Mouse (Mus musculus) liver, embryonic 13.5 days (tissue): ENCODE data around the gene Slpi. TPM values are rescaled to one million over a fixed set of nuclear protein-coding genes. Genes with fewer than 3 reads are reported as not detected.

ENCODE experiments used
- ATAC-seq: fragments of 200-750 bp; cut with Nextera tagmentation; 2 replicates; pipeline ENCODE4 v1.8.0; 2017; ENCODE audit warnings: low read depth, mild to moderate bottlenecking, moderate number of reproducible peaks, moderate library complexity
- DNase-seq: peaks from one replicate; pipeline ENCODE4 v3.0.0; 2022
- H3K27ac ChIP-seq: fragments of 300-500 bp; sonication (generic); 2 replicates; pipeline ENCODE4 v1.5.1; 2015; ENCODE audit warnings: moderate library complexity, mild to moderate bottlenecking, inconsistent platforms
- H3K27me3 ChIP-seq: fragments of 300-500 bp; sonication (generic); 2 replicates; pipeline ENCODE4 v1.6.1; 2015; ENCODE audit warnings: mild to moderate bottlenecking, inconsistent platforms
- H3K36me3 ChIP-seq: fragments of 300-500 bp; sonication (generic); 2 replicates; pipeline ENCODE4 v1.6.1; 2015; ENCODE audit warnings: mild to moderate bottlenecking, inconsistent platforms
- H3K4me1 ChIP-seq: fragments of 300-500 bp; sonication (generic); replicated peaks from 2 replicates; pipeline ENCODE4 v1.6.1; 2015; ENCODE audit warnings: inconsistent platforms
- H3K4me2 ChIP-seq: fragments of 300-500 bp; sonication (generic); 2 replicates; pipeline ENCODE4 v1.6.1; 2015; ENCODE audit warnings: inconsistent platforms, mild to moderate bottlenecking, moderate library complexity
- H3K4me3 ChIP-seq: fragments of 300-500 bp; sonication (generic); replicated peaks from 2 replicates; pipeline ENCODE4 v1.5.1; 2015; ENCODE audit warnings: mild to moderate bottlenecking, inconsistent platforms
- H3K9ac ChIP-seq: fragments of 300-500 bp; sonication (generic); 2 replicates; pipeline ENCODE4 v1.6.1; 2015; ENCODE audit warnings: mild to moderate bottlenecking, inconsistent platforms
- H3K9me3 ChIP-seq: fragments of 300-500 bp; sonication (generic); replicated peaks from 2 replicates; pipeline ENCODE4 v1.6.1; 2016; ENCODE audit warnings: inconsistent platforms
- WGBS: fragments of 180-500 bp; shearing (Covaris S2); methylation state at CpG from one replicate; pipeline ENCODE4 v1.1.7; 2015; ENCODE audit not compliant: insufficient replicate concordance; 5-methylcytosine and 5-hydroxymethylcytosine counted together
- polyA plus RNA-seq: library from polyadenylated mRNA; unstranded; fragments of >200 nt; fragmentation: Nextera tagmentation; extraction: Ambion mirVana; gene quantifications from 2 replicates; pipeline ENCODE4 v1.2.1, GENCODE M21; 2015

Gene Slpi
- polyA plus RNA-seq = 16.6 and 20.5 TPM in 2 replicates

GRCm38 (mm10) chr2:164389020-164389419, at the start of gene Slpi:
TSS of gene Slpi (minus strand) at chr2:164389095.
- H3K4me2 ChIP-seq = peak within 1 kb of the TSS; percentile 58
- WGBS = 2% methylated on average over 17 of the region's 17 CpGs
- H3K9ac ChIP-seq = peak within 1 kb of the TSS; percentile 39; the same call in 1 of the 2 replicates
- no peak for ATAC-seq
- peaks cover 49% of the 10 kb centered on the region for H3K27me3 ChIP-seq
- H3K36me3 ChIP-seq = no peaks in the 10 kb centered on the region
- peak within 1 kb of the TSS; percentile 45 for H3K4me3 ChIP-seq
- H3K4me1 ChIP-seq = peaks cover 3% of the 10 kb centered on the region; the same call in 1 of the 2 replicates
- H3K27ac ChIP-seq = no peak within 1 kb of the TSS
- H3K9me3 ChIP-seq = no peaks in the 10 kb centered on the region; the same call in 1 of the 2 replicates
- DNase-seq = no peak

- Histone ChIP-seq H3K4me3 (no peak overlapping the region), H3K4me1 (peaks cover 40% of the 10 kb centered on the region)
- WGBS = 35% methylated on average over 8 of the region's 8 CpGs
Measured at GRCm38 (mm10) chr2:164438257-164438656, 49.4 kb upstream of the Slpi start.

GRCm38 (mm10) chr2:164437710-164438109, 48.8 kb upstream of the Slpi start:
- Histone ChIP-seq H3K4me1 (peaks cover 40% of the 10 kb centered on the region), H3K27ac (peak overlapping the region; percentile 59), H3K4me2 (peak overlapping the region; percentile 45), H3K27me3 (peaks cover 40% of the 10 kb centered on the region), H3K36me3 (no peaks in the 10 kb centered on the region), H3K9me3 (no peaks in the 10 kb centered on the region), H3K9ac (no peak overlapping the region), H3K4me3 (no peak overlapping the region; the same call in 1 of the 2 replicates)
- 36% methylated on average over 6 of the region's 6 CpGs for WGBS
- no peak for ATAC-seq
- no peak for DNase-seq

More at GRCm38 (mm10) chr2:164438257-164438656, 49.4 kb upstream of the Slpi start:
- ATAC-seq (peak; percentile 36), DNase-seq (no peak)
- Histone ChIP-seq H3K9me3 (no peaks in the 10 kb centered on the region), H3K36me3 (no peaks in the 10 kb centered on the region), H3K4me2 (peak overlapping the region; percentile 45), H3K27me3 (peaks cover 45% of the 10 kb centered on the region), H3K9ac (no peak overlapping the region), H3K27ac (no peak overlapping the region; the same call in 1 of the 2 replicates)

GRCm38 (mm10) chr2:164436961-164437360, 48.1 kb upstream of the Slpi start:
- H3K9me3 ChIP-seq = no peaks in the 10 kb centered on the region
- no peaks in the 10 kb centered on the region for H3K36me3 ChIP-seq
- 25% methylated on average over 3 of the region's 3 CpGs for WGBS
- H3K27me3 ChIP-seq = peaks cover 32% of the 10 kb centered on the region
- DNase-seq (no peak), ATAC-seq (peak; percentile 15; the same call in 1 of the 2 replicates)
- H3K4me1 ChIP-seq = peaks cover 40% of the 10 kb centered on the region
- H3K9ac ChIP-seq = no peak overlapping the region
- no peak overlapping the region for H3K4me3 ChIP-seq
- peak overlapping the region; percentile 59 for H3K27ac ChIP-seq
- peak overlapping the region; percentile 45 for H3K4me2 ChIP-seq

DNA sequence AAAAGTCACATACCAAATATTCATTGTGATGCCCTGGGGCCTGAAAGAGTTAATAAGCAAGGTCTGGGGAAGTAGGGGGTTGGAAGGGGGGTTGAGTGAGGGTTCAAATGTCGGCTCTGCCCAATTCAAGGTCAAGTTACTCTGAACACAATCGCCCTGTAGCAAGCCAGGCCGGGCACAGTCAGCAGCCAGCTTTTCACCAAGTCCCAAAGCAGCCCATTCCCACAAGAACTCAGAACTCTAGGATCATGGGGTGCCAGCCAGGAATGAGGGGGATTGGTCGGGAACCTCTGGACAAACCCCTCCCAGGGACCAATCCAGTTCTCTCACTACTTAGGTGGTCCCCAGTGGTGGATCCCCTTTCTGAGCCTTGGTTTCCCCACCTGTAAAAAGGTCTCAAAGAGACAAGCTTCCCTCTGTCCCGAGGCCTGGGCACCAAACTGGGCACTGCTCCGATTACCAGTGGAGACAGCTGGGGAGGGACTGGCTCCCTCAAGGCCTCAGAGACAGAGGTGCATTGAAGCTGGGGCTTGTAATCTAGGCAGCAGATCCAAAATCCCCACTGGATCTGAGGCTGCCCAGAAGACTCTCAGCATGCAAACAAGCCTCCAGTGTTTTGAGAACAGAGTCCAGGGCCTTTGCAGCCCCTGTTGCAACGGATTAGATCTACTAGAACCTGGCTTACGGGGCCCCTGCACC, 47.5 kb upstream of the Slpi start:
- no peaks in the 10 kb centered on the region for H3K9me3 ChIP-seq
- peak overlapping the region; percentile 45 for H3K4me2 ChIP-seq
- no peak overlapping the region for H3K4me3 ChIP-seq
- H3K36me3 ChIP-seq = no peaks in the 10 kb centered on the region
- ATAC-seq (no peak), DNase-seq (no peak)
- H3K4me1 ChIP-seq = peaks cover 43% of the 10 kb centered on the region
- H3K9ac ChIP-seq = 0 out of 2 replicates have a peak overlapping the region, but pooled peaks have one; percentile 0
- H3K27me3 ChIP-seq = peaks cover 26% of the 10 kb centered on the region
- 22% methylated on average over 8 of the region's 8 CpGs for WGBS
- H3K27ac ChIP-seq = peak overlapping the region; percentile 59

GRCm38 (mm10) chr2:164435216-164436090, 46.6 kb upstream of the Slpi start:
- Histone ChIP-seq H3K4me1 (peaks cover 42% of the 10 kb centered on the region), H3K36me3 (no peaks in the 10 kb centered on the region), H3K27me3 (peaks cover 25% of the 10 kb centered on the region), H3K9ac (no peak overlapping the region), H3K4me3 (no peak overlapping the region), H3K9me3 (no peaks in the 10 kb centered on the region), H3K4me2 (peak overlapping the region; percentile 6; the same call in 1 of the 2 replicates), H3K27ac (no peak overlapping the region; the same call in 1 of the 2 replicates)
- DNase-seq (no peak), ATAC-seq (no peak)
- WGBS = 9% methylated on average over 5 of the region's 5 CpGs

- no peak for DNase-seq
- WGBS = 51% methylated on average over 3 of the region's 3 CpGs
- Histone ChIP-seq H3K36me3 (no peaks in the 10 kb centered on the region), H3K9ac (no peak overlapping the region), H3K27ac (0 out of 2 replicates have a peak overlapping the region, but pooled peaks have one; percentile 4), H3K4me2 (peak overlapping the region; percentile 17; the same call in 1 of the 2 replicates), H3K9me3 (no peaks in the 10 kb centered on the region), H3K27me3 (peaks cover 30% of the 10 kb centered on the region), H3K4me3 (no peak overlapping the region), H3K4me1 (peaks cover 38% of the 10 kb centered on the region)
- ATAC-seq = no peak
Measured at GRCm38 (mm10) chr2:164434681-164435080, 45.8 kb upstream of the Slpi start.

- ATAC-seq = no peak
- Histone ChIP-seq H3K36me3 (no peaks in the 10 kb centered on the region; the same call in 1 of the 2 replicates), H3K4me3 (no peak overlapping the region), H3K9ac (no peak overlapping the region), H3K27me3 (peaks cover 42% of the 10 kb centered on the region), H3K27ac (peak overlapping the region; percentile 77), H3K4me1 (peaks cover 31% of the 10 kb centered on the region), H3K9me3 (no peaks in the 10 kb centered on the region), H3K4me2 (peak overlapping the region; percentile 44)
- 54% methylated on average over 9 of the region's 9 CpGs for WGBS
- DNase-seq = no peak
Measured at GRCm38 (mm10) chr2:164433278-164433895, 44.5 kb upstream of the Slpi start.

DNA sequence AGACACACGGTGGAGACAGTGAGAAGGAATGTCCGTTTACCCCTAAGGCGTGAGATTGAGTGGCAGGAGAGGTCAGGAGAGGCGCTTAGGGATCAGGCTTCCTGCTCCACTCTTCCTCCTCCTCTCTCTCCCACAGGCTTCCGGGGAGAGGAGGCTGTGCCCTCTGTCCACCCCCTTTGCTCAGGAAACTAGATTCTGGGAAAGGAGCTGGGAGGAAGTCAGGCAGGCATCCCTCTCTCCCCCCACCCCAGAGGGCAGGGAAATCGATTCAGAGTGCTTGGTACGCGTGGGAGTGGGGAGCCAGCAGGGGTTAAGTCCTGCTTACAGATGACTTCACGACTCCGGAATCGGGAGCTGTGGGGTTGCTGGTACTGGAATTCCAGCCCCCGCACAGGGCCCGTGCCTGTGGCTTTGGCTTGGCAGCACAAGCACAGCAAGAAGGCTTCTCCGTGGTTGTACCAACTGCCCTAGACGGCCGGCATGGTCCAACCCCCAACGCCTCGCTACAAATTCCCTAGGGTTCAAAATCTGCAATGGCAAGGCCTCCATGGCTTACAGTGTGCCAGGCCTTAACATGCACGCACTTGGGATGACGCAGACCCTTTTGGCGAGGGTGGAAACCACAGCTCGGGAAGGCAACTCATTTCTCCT, 43.8 kb upstream of the Slpi start:
- no peaks in the 10 kb centered on the region for H3K9me3 ChIP-seq
- WGBS = 18% methylated on average over 22 of the region's 22 CpGs
- DNase-seq (no peak), ATAC-seq (no peak)
- no peak overlapping the region for H3K4me3 ChIP-seq
- H3K36me3 ChIP-seq = peaks cover 3% of the 10 kb centered on the region; the same call in 1 of the 2 replicates
- peak overlapping the region; percentile 44 for H3K4me2 ChIP-seq
- peaks cover 31% of the 10 kb centered on the region for H3K4me1 ChIP-seq
- peak overlapping the region; percentile 77 for H3K27ac ChIP-seq
- peaks cover 44% of the 10 kb centered on the region for H3K27me3 ChIP-seq
- no peak overlapping the region for H3K9ac ChIP-seq

GRCm38 (mm10) chr2:164431676-164432465, 43.0 kb upstream of the Slpi start:
- WGBS = 56% methylated on average over 9 of the region's 9 CpGs
- DNase-seq (no peak), ATAC-seq (0 out of 2 replicates have a peak, but pooled peaks have one; percentile 41)
- H3K4me1 ChIP-seq = peaks cover 29% of the 10 kb centered on the region
- peak overlapping the region; percentile 44 for H3K4me2 ChIP-seq
- H3K27me3 ChIP-seq = peaks cover 39% of the 10 kb centered on the region
- no peaks in the 10 kb centered on the region for H3K9me3 ChIP-seq
- H3K9ac ChIP-seq = no peak overlapping the region
- H3K36me3 ChIP-seq = peaks cover 4% of the 10 kb centered on the region; the same call in 1 of the 2 replicates
- H3K4me3 ChIP-seq = no peak overlapping the region
- peak overlapping the region; percentile 77 for H3K27ac ChIP-seq
